Mouse (Mus musculus): ENCODE results near the gene Slc9a1. TPM values are rescaled to one million over a fixed set of nuclear protein-coding genes. Genes with fewer than 3 reads are reported as not detected.

Gene Slc9a1
- polyA plus RNA-seq, 1 experiment from 2014 or later: 9.4 TPM

DNA sequence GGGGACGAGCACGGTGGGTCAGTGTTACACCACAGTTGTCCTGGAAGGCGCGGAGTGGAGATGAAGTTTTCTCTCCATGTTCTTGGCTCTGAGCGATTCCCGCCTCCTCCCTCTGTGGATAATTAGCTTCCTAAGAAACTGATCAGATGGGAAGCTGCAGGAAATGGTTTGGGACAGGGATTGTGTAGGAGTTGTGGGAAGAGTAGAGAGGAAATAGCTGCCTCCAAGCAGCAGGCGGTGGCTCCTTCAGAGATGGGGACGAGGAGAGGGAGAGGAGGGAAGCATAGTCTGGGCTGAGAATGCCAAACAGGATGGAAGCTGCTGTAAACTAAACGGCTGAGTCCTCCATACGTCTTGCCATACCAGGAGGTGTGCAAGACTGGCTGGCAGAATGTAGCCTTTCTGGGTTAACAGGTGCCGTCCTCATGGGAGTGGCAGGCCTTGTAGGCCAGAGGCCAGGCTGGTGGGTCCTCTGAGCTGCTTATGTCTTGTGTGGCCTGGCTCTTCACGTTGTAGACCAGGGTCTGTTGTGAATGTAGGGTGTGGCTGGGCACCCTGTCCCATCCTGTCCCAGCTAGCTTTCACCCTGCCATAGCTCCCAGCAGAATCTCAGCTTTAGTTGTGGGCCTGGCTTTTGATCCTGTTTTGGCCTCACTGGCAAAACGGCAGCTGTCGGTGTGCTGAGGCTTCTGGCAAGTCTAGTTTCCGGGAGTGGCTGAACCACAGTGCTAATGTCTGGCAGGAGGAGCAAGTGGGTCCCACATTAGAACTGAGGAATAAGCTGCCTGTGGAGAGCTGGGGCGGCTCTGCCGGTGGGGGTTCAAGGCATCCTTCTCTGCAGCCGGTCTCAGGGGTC is 21.9 kb downstream of the Slc9a1 start:
- no peaks in the 10 kb centered on the region for H3K27me3 ChIP-seq
- peak overlapping the region; percentile 75; the same call in 1 of the 2 replicates for H3K27ac ChIP-seq
- H3K9me3 ChIP-seq: no peaks in the 10 kb centered on the region
- 0 out of 2 replicates have a peak overlapping the region, but pooled peaks have one; percentile 8 for H3K9ac ChIP-seq
- H3K4me2 ChIP-seq: no peak overlapping the region
- no peak overlapping the region for H3K4me3 ChIP-seq
- H3K36me3 ChIP-seq: no peaks in the 10 kb centered on the region
- H3K4me1 ChIP-seq: peaks cover 55% of the 10 kb centered on the region
- no peak for ATAC-seq (ENCODE audit: insufficient number of reproducible peaks, insufficient read depth, low FRiP score, low TSS enrichment, low read depth)
- WGBS: 63% methylated on average over 18 of the region's 18 CpGs

DNA sequence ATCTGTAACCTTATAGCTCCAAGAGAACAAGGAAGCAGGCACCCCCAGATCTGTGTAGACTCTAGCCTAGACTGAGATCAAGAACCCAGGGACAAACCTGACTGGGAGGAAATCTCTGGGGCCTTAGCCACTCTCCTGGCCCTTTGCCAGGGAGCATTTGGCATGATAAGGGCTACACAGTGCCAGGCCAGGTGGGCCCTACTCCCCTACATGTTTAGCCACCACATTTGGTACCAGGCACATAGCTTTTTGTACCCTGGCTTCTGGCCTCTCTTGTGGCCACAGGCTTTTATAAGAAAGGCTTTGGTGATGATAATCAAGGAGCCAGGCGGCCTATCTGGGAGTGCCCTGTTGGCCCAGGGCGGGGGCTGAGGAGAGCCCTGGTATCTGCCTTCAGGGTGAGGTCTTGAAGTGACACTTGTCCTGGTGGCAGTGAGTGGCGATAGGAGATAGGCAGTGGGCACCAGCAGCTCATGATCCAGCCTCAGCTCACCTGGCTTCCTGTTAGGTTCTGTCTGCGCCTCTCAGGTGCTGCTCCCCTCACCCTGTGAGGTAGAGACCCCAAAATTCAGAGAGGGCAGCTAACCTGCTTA is 25.6 kb downstream of the Slc9a1 start:
- H3K4me3 ChIP-seq: no peak overlapping the region
- no peaks in the 10 kb centered on the region for H3K27me3 ChIP-seq
- no peaks in the 10 kb centered on the region for H3K9me3 ChIP-seq
- 0 out of 2 replicates have a peak overlapping the region, but pooled peaks have one; percentile 44 for H3K27ac ChIP-seq
- no peaks in the 10 kb centered on the region for H3K36me3 ChIP-seq
- no peak for ATAC-seq (ENCODE audit: insufficient number of reproducible peaks, insufficient read depth, low FRiP score, low TSS enrichment, low read depth)
- no peak overlapping the region for H3K4me2 ChIP-seq
- WGBS: 80% methylated on average over 4 of the region's 4 CpGs
- peaks cover 60% of the 10 kb centered on the region for H3K4me1 ChIP-seq
- no peak overlapping the region for H3K9ac ChIP-seq

DNA sequence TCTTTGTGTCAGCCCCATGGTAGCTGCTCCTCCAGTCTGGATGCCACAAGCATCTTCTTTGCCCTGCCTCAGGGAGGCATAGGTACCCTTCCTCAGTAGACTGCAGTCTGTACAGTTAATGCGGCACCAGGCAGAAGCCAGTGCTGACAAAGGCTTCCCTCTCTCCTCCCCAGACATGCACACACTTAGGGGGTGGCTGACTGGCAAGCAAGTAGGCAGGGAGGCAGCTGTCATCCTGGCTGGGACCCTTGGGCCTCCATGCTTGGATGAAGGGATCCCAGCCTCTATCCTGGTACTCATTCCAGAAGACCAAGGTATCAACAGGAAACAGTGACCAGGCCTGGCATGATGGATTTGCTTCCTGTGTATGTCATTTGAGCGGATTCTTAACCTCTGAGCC is 26.6 kb downstream of the Slc9a1 start:
- Histone ChIP-seq H3K4me1 (peaks cover 58% of the 10 kb centered on the region), H3K4me2 (no peak overlapping the region), H3K4me3 (no peak overlapping the region), H3K27ac (peak overlapping the region; percentile 12; the same call in 1 of the 2 replicates), H3K9me3 (no peaks in the 10 kb centered on the region), H3K9ac (no peak overlapping the region), H3K36me3 (no peaks in the 10 kb centered on the region), H3K27me3 (no peaks in the 10 kb centered on the region)
- 75% methylated on average over 2 of the region's 2 CpGs for WGBS
- no peak for ATAC-seq (ENCODE audit: insufficient number of reproducible peaks, insufficient read depth, low FRiP score, low TSS enrichment, low read depth)

DNA sequence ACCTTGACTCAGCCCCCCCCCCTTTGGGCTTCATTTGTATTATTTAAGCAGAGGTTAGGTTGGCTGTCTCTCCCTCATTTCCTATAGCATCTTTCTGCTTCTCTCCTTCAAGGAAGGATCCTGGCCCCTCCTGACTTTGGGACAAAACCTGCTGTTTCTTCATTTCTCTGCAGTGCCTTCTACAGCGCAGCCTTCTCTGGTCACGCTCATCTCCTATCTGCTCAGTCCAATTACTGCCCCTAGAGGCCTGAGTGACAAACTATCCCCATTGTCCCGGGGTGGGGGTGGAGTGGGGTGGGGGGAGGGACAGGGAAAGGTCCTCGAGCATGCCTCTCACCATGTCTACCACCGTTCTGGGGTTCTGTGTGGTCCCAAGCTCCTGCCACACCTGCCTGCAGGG is 27.8 kb downstream of the Slc9a1 start:
- H3K36me3 ChIP-seq: no peaks in the 10 kb centered on the region
- no peak overlapping the region for H3K4me3 ChIP-seq
- WGBS: 42% methylated on average over 5 of the region's 5 CpGs
- no peaks in the 10 kb centered on the region for H3K27me3 ChIP-seq
- no peak for ATAC-seq (ENCODE audit: insufficient number of reproducible peaks, insufficient read depth, low FRiP score, low TSS enrichment, low read depth)
- peaks cover 49% of the 10 kb centered on the region for H3K4me1 ChIP-seq
- H3K27ac ChIP-seq: no peak overlapping the region
- no peaks in the 10 kb centered on the region for H3K9me3 ChIP-seq
- H3K9ac ChIP-seq: no peak overlapping the region
- no peak overlapping the region for H3K4me2 ChIP-seq

DNA sequence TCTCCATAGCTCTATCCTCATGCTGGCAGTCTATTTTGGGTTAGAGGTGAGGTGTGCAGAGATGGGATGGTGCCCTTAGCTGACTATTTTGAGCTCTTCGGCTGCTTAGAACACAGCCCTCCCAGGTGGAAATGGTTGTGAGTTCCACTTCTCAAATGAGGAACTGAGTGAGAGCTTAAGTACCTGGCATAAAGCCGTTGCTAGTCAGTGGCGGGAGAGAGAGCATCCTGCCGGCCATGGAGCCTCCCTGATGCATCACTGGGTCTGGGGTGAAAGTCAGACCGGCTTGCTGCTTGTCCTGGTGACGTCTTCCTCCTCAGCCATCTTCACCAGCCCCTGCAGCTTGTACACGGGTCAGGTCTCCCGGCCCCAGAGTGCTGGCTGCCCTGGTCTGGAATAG is 28.5 kb downstream of the Slc9a1 start:
- no peaks in the 10 kb centered on the region for H3K27me3 ChIP-seq
- H3K27ac ChIP-seq: no peak overlapping the region
- no peak overlapping the region for H3K9ac ChIP-seq
- H3K36me3 ChIP-seq: no peaks in the 10 kb centered on the region
- no peak for ATAC-seq (ENCODE audit: insufficient number of reproducible peaks, insufficient read depth, low FRiP score, low TSS enrichment, low read depth)
- no peaks in the 10 kb centered on the region for H3K9me3 ChIP-seq
- no peak overlapping the region for H3K4me2 ChIP-seq
- 81% methylated on average over 8 of the region's 8 CpGs for WGBS
- H3K4me3 ChIP-seq: no peak overlapping the region
- peaks cover 49% of the 10 kb centered on the region for H3K4me1 ChIP-seq

DNA sequence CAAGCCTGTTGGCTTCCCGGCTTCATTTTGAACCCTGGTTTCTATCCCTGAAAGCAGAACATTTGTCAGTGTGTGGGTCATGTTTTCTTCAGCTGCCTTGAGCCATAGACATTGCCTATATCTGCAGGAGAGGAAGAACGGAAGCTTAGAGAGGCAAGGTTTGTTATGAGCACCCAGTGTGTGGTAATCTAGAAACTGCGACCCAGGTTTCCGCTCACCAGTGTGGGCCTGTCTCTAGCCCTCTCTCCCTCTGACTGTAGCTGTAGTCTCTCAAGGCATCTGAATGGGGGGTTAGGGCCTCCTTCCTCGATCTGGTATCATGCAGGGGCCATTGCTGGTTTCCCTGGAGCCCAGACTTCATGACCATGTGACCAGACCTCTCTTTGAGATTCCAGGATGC is 29.1 kb downstream of the Slc9a1 start:
- H3K9ac ChIP-seq: 0 out of 2 replicates have a peak overlapping the region, but pooled peaks have one; percentile 4
- no peaks in the 10 kb centered on the region for H3K27me3 ChIP-seq
- H3K4me2 ChIP-seq: no peak overlapping the region
- no peak for ATAC-seq (ENCODE audit: insufficient number of reproducible peaks, insufficient read depth, low FRiP score, low TSS enrichment, low read depth)
- peaks cover 49% of the 10 kb centered on the region for H3K4me1 ChIP-seq
- no peak overlapping the region for H3K27ac ChIP-seq
- WGBS: 82% methylated on average over 5 of the region's 5 CpGs
- no peak overlapping the region for H3K4me3 ChIP-seq
- H3K9me3 ChIP-seq: no peaks in the 10 kb centered on the region
- no peaks in the 10 kb centered on the region for H3K36me3 ChIP-seq

DNA sequence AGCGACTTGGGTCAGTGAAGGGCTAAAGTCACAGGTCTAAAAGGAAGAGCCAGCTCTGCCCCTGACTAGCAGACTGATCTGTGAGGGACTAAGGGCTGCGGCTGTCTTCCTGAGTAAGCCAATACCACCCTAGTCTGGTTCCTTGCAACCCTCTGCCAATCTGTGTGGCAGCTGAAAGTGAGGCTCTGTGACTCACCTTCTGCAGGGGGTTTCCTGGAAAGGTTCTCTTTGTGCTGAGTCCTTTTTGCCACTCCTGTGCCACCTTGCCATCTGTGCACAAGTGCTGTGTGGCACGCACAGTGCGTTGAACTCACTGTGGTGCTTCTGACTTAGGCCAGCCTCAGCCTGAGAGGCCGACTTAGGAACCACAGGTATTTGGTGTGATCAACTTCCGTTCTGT is 30.0 kb downstream of the Slc9a1 start:
- H3K4me1 ChIP-seq: peaks cover 46% of the 10 kb centered on the region

DNA sequence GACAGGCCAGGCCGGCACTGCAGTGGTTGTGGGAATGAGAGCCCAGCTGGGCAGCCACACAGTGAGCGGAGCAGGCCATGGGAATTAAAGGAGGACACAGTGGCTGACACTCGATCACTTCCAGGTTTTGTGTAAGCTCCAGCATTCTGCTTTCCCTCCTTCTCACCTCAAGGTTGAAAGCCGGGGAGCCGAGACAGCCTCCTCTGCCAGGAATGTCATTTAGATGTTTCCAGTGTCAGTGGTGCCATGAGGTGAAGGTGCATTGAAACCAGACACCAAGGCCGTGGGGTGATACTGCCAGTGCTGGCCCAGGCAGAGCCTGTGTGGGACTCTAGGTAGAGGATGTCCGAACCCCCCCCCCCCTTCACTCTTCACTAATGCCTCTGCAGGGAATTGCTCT is 30.6 kb downstream of the Slc9a1 start:
- peaks cover 40% of the 10 kb centered on the region for H3K4me1 ChIP-seq
- no peak overlapping the region for H3K4me2 ChIP-seq
- peak overlapping the region; percentile 55; the same call in 1 of the 2 replicates for H3K27ac ChIP-seq
- 32% methylated on average over 7 of the region's 7 CpGs for WGBS
- no peaks in the 10 kb centered on the region for H3K9me3 ChIP-seq
- no peaks in the 10 kb centered on the region for H3K36me3 ChIP-seq
- no peak for ATAC-seq (ENCODE audit: insufficient number of reproducible peaks, insufficient read depth, low FRiP score, low TSS enrichment, low read depth)
- no peak overlapping the region for H3K9ac ChIP-seq
- no peak overlapping the region for H3K4me3 ChIP-seq
- no peaks in the 10 kb centered on the region for H3K27me3 ChIP-seq

More for the DNA sequence above, 30.0 kb downstream of the Slc9a1 start:
- Histone ChIP-seq H3K4me2 (no peak overlapping the region), H3K4me3 (no peak overlapping the region), H3K27ac (peak overlapping the region; percentile 64; the same call in 1 of the 2 replicates), H3K9me3 (no peaks in the 10 kb centered on the region), H3K9ac (peak overlapping the region; percentile 49), H3K36me3 (no peaks in the 10 kb centered on the region), H3K27me3 (no peaks in the 10 kb centered on the region)
- ATAC-seq (ENCODE audit: insufficient number of reproducible peaks, insufficient read depth, low FRiP score, low TSS enrichment, low read depth): no peak
- WGBS: 65% methylated on average over 6 of the region's 6 CpGs

DNA sequence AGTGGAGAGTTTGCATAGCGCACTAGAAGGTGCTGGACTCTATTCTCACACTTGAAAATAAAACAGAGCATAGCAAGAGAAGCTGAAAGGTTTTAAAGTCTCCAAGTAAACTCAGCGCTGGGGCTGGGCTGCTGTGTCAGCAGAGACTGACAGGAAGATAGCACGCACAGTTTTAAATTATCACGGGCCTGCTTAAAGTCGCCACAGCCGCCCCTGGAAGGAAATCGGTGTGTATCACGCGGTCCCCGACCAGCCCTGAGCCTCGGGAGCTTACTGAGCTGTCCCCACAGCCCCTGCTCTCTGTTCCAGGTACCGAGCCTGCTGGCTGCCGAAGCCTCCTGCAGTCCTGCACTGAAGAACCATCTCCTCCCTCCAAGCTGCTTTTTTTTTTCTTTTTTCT is 32.5 kb downstream of the Slc9a1 start:
- Histone ChIP-seq H3K4me1 (peaks cover 42% of the 10 kb centered on the region), H3K9me3 (no peaks in the 10 kb centered on the region), H3K4me2 (no peak overlapping the region), H3K4me3 (no peak overlapping the region), H3K27me3 (no peaks in the 10 kb centered on the region), H3K36me3 (no peaks in the 10 kb centered on the region; the same call in 1 of the 2 replicates), H3K9ac (peak overlapping the region; percentile 17; the same call in 1 of the 2 replicates), H3K27ac (no peak overlapping the region; the same call in 1 of the 2 replicates)
- ATAC-seq (ENCODE audit: insufficient number of reproducible peaks, insufficient read depth, low FRiP score, low TSS enrichment, low read depth): no peak
- WGBS: 44% methylated on average over 13 of the region's 13 CpGs

DNA sequence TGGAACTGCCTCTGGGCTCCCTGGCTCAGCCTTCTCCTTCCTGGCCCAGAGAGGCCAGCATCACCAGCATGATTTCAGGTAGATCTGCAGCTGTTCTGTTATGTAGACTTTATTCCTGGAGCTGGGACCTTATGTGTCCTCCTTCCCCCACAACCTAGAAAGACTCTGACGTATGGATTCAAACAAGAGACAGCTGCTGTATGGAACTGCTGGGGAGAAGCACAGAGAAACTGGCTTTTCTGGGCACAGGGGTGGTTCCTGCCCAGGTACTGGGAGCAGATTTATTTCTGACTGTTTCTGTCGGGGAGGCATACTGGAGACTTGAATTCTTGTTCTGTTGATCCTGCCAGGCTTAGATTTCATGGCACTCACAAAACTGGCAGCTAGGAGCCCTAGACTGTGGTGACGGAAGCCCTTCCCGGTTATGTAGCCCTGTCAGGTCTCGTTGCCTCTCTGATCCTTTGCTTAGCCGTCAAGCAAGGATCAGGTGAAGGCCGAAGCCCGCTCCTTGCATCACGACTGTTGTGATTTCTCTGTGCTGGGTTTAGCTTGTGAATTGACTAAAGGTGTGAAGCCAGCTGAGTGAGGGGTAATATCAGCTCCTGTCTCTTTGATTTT is 34.2 kb downstream of the Slc9a1 start:
- no peaks in the 10 kb centered on the region; the same call in 1 of the 2 replicates for H3K36me3 ChIP-seq
- H3K27ac ChIP-seq: no peak overlapping the region
- H3K4me1 ChIP-seq: peaks cover 52% of the 10 kb centered on the region
- ATAC-seq (ENCODE audit: insufficient number of reproducible peaks, insufficient read depth, low FRiP score, low TSS enrichment, low read depth): no peak
- WGBS: 81% methylated on average over 9 of the region's 9 CpGs
- H3K27me3 ChIP-seq: no peaks in the 10 kb centered on the region
- H3K4me3 ChIP-seq: no peak overlapping the region
- H3K4me2 ChIP-seq: no peak overlapping the region
- no peaks in the 10 kb centered on the region for H3K9me3 ChIP-seq
- H3K9ac ChIP-seq: peak overlapping the region; percentile 49; the same call in 1 of the 2 replicates

DNA sequence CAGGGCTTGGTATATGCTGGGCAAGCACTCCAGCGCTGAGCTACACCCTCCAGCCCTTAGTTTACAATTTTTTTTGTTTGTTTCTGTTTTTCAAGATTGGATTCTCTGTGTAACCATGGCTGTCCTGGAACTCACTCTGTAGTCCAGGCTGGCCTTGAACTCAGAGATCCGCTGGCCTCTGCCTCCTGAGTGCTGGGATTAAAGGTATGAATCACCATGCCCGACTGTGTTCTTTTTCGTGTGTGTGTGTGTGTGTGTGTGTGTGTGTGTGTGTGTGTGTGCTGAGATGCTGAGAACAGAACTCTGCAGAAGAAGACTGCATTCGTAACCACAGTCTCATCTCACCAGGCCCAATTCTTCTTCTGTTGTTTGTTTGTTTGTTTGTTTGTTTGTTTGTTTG is 34.8 kb downstream of the Slc9a1 start:
- Histone ChIP-seq H3K4me3 (no peak overlapping the region), H3K27ac (no peak overlapping the region)
- WGBS: 78% methylated on average over 5 of the region's 5 CpGs

More for the DNA sequence above, 34.8 kb downstream of the Slc9a1 start:
- Histone ChIP-seq H3K4me2 (no peak overlapping the region), H3K36me3 (no peaks in the 10 kb centered on the region; the same call in 1 of the 2 replicates), H3K9ac (no peak overlapping the region), H3K9me3 (no peaks in the 10 kb centered on the region), H3K27me3 (no peaks in the 10 kb centered on the region), H3K4me1 (peaks cover 47% of the 10 kb centered on the region)
- ATAC-seq (ENCODE audit: insufficient number of reproducible peaks, insufficient read depth, low FRiP score, low TSS enrichment, low read depth): no peak

Data from embryonic facial prominence, embryonic 13.5 days (tissue).